Mouse (Mus musculus) limb, embryonic 14.5 days (tissue): ENCODE measurements at regions not wholly inside any gene's neighbourhood (a gene's known extent, or its start where the extent isn't known, plus 50 kb on each side); places are given as distances from the start of the nearest gene placed in this dataset.

ENCODE experiments used
- ATAC-seq: fragments of 200-750 bp; cut with Nextera tagmentation; 2 replicates; pipeline ENCODE4 v1.8.0; 2017; ENCODE audit warnings: low read depth, moderate number of reproducible peaks, moderate TSS enrichment; ENCODE audit not compliant: low FRiP score
- DNase-seq: peaks from one replicate; pipeline ENCODE4 v3.0.0-alpha.2; 2015; ENCODE audit warnings: low spot score
- H3K27ac ChIP-seq: fragments of 300-500 bp; sonication (generic); replicated peaks from 2 replicates; pipeline ENCODE4 v1.5.1; 2014; ENCODE audit warnings: low read depth, mild to moderate bottlenecking, low read length, moderate library complexity, mixed read lengths
- H3K27me3 ChIP-seq: fragments of 300-500 bp; sonication (generic); 2 replicates; pipeline ENCODE4 v1.6.1; 2014; ENCODE audit warnings: low read length, mixed read lengths; ENCODE audit not compliant: control insufficient read depth, insufficient read depth
- H3K36me3 ChIP-seq: fragments of 300-500 bp; sonication (generic); 2 replicates; pipeline ENCODE4 v1.6.1; 2014; ENCODE audit warnings: mild to moderate bottlenecking, low read length, moderate library complexity, mixed read lengths; ENCODE audit not compliant: control insufficient read depth, insufficient read depth
- H3K4me1 ChIP-seq: fragments of 300-500 bp; sonication (generic); 2 replicates; pipeline ENCODE4 v1.6.1; 2014; ENCODE audit warnings: antibody characterized with exemption, low read length, mixed read lengths; ENCODE audit not compliant: control insufficient read depth, insufficient read depth
- H3K4me2 ChIP-seq: fragments of 300-500 bp; sonication (generic); replicated peaks from 2 replicates; pipeline ENCODE4 v1.6.1; 2014; ENCODE audit warnings: low read depth, mild to moderate bottlenecking, low read length, moderate library complexity; ENCODE audit not compliant: severe bottlenecking
- H3K4me3 ChIP-seq: fragments of 300-500 bp; sonication (generic); replicated peaks from 2 replicates; pipeline ENCODE4 v1.5.1; 2014; ENCODE audit warnings: low read length
- H3K9ac ChIP-seq: fragments of 300-500 bp; sonication (generic); 2 replicates; pipeline ENCODE4 v1.6.1; 2014; ENCODE audit warnings: mild to moderate bottlenecking, low read depth, low read length, moderate library complexity; ENCODE audit not compliant: severe bottlenecking
- H3K9me3 ChIP-seq: fragments of 300-500 bp; sonication (generic); 2 replicates; pipeline ENCODE4 v1.6.1; 2016; ENCODE audit warnings: low read length; ENCODE audit not compliant: control insufficient read depth
- POLR2A ChIP-seq: fragments of 200-500 bp; IDR thresholded peaks from 2 replicates; pipeline ENCODE4 v1.8.0; 2012; ENCODE audit warnings: inconsistent platforms, mild to moderate bottlenecking, moderate library complexity, borderline replicate concordance; ENCODE audit not compliant: insufficient read depth, insufficient read length; ENCODE audit errors: extremely low read depth
- WGBS: fragments of 180-500 bp; shearing (Covaris S2); extraction: QIAGEN DNeasy Blood & Tissue Kit; methylation state at CpG from one replicate; pipeline ENCODE4 v1.1.7; 2014; 5-methylcytosine and 5-hydroxymethylcytosine counted together

- no peak overlapping the region for H3K4me2 ChIP-seq
- peaks cover 5% of the 10 kb centered on the region; the same call in 1 of the 2 replicates for H3K9me3 ChIP-seq
- peak; percentile 28 for DNase-seq
- no peak for TF ChIP-seq POLR2A
- no peak overlapping the region for H3K9ac ChIP-seq
- no peak overlapping the region for H3K4me3 ChIP-seq
- H3K27me3 ChIP-seq = no peaks in the 10 kb centered on the region
- no peak overlapping the region for H3K27ac ChIP-seq
- 48% methylated on average over 3 of the region's 3 CpGs for WGBS
- peak; percentile 50 for ATAC-seq
- H3K36me3 ChIP-seq = no peaks in the 10 kb centered on the region
- no peaks in the 10 kb centered on the region for H3K4me1 ChIP-seq
Observed at GRCm38 (mm10) chr5:77589252-77589651, 181.4 kb upstream of the Igfbp7 start.

DNA sequence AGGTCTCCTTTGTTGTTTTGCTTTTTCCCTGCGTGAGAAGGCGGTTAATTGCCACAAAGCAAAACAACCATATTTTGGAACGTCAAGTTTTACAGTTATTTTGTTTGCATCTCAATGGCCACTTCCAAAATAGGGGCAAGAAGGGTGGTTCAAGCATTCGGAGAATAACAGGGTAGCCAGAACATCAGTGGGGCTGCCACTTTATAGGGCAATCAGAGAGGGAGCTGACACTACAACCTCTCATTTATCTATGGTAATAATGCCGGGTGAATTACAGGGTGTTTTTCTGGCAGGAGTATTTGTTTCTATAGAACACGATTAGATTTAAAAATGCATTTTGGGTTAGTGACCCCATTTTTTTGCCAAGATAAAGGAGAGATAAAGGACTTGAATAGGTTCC is 173.9 kb upstream of the Igfbp7 start:
- Histone ChIP-seq H3K4me2 (peak overlapping the region; percentile 22; the same call in 1 of the 2 replicates), H3K9me3 (no peaks in the 10 kb centered on the region), H3K9ac (no peak overlapping the region), H3K4me3 (no peak overlapping the region), H3K27me3 (no peaks in the 10 kb centered on the region), H3K27ac (no peak overlapping the region), H3K4me1 (peaks cover 21% of the 10 kb centered on the region), H3K36me3 (no peaks in the 10 kb centered on the region)
- ATAC-seq (no peak), DNase-seq (no peak)
- WGBS = 39% methylated on average over 6 of the region's 6 CpGs
- TF ChIP-seq POLR2A = no peak

GRCm38 (mm10) chr5:77581106-77581638 is 173.3 kb upstream of the Igfbp7 start:
- 0 out of 2 replicates have a peak overlapping the region, but pooled peaks have one; percentile 19 for H3K27ac ChIP-seq
- no peaks in the 10 kb centered on the region for H3K27me3 ChIP-seq
- H3K4me1 ChIP-seq = peaks cover 21% of the 10 kb centered on the region
- DNase-seq (peak; percentile 89), ATAC-seq (peak; percentile 81)
- H3K9ac ChIP-seq = no peak overlapping the region
- no peak for TF ChIP-seq POLR2A
- H3K4me2 ChIP-seq = peak overlapping the region; percentile 22; the same call in 1 of the 2 replicates
- no peak overlapping the region for H3K4me3 ChIP-seq
- H3K9me3 ChIP-seq = no peaks in the 10 kb centered on the region
- WGBS = 26% methylated on average over 6 of the region's 6 CpGs
- H3K36me3 ChIP-seq = no peaks in the 10 kb centered on the region

- 29% methylated on average over 20 of the region's 20 CpGs for WGBS
- no peak overlapping the region for H3K4me2 ChIP-seq
- ATAC-seq (peak; percentile 25), DNase-seq (peak; percentile 32)
- no peaks in the 10 kb centered on the region for H3K36me3 ChIP-seq
- H3K4me3 ChIP-seq = no peak overlapping the region
- H3K27me3 ChIP-seq = no peaks in the 10 kb centered on the region
- no peaks in the 10 kb centered on the region for H3K9me3 ChIP-seq
- peaks cover 21% of the 10 kb centered on the region for H3K4me1 ChIP-seq
- TF ChIP-seq POLR2A = no peak
- no peak overlapping the region for H3K27ac ChIP-seq
- no peak overlapping the region for H3K9ac ChIP-seq
Observed at GRCm38 (mm10) chr5:77579826-77580745, 172.2 kb upstream of the Igfbp7 start.

GRCm38 (mm10) chr5:77576881-77577280 is 169.0 kb upstream of the Igfbp7 start:
- Histone ChIP-seq H3K9ac (no peak overlapping the region), H3K4me1 (peaks cover 21% of the 10 kb centered on the region), H3K9me3 (no peaks in the 10 kb centered on the region), H3K27me3 (no peaks in the 10 kb centered on the region), H3K4me2 (no peak overlapping the region), H3K27ac (no peak overlapping the region), H3K4me3 (no peak overlapping the region), H3K36me3 (no peaks in the 10 kb centered on the region)
- DNase-seq (no peak), ATAC-seq (no peak)
- 77% methylated on average over 5 of the region's 5 CpGs for WGBS
- TF ChIP-seq POLR2A = no peak
